Mouse (Mus musculus): Measurements from ENCODE around the gene Cul4b.

- TF ChIP-seq CTCF (IDR thresholded peaks at IDR 0.05; ENCODE audit: extremely low read depth, insufficient read depth, insufficient read length, insufficient replicate concordance) (no peak), POLR2A (IDR thresholded peaks at IDR 0.05; ENCODE audit: low read depth, low read length) (no peak)
Measured at GRCm38 (mm10) chrX:38564542-38565175, 11.3 kb downstream of the Cul4b start.

Measured in spleen, adult 2 months (tissue).